Mouse (Mus musculus) lung, adult 10 weeks (tissue): ENCODE measurements around the gene Slitrk3. TPM values are rescaled to one million over a fixed set of nuclear protein-coding genes. Genes with fewer than 3 reads are reported as not detected.

Source experiments
- polyA plus RNA-seq: library from polyadenylated mRNA; stranded (reverse); fragments of 350-450 nt; fragmentation: Illumina TruSeq; extraction: RNeasy Lipid Tissue Mini Kit (QIAGEN cat#74804); gene quantifications from one replicate; pipeline ENCODE4 v1.2.3, GENCODE M21; 2014; ENCODE audit warnings: low read depth, low replicate concordance; ENCODE audit not compliant: insufficient read depth

Gene Slitrk3
- not detected for polyA plus RNA-seq

DNA sequence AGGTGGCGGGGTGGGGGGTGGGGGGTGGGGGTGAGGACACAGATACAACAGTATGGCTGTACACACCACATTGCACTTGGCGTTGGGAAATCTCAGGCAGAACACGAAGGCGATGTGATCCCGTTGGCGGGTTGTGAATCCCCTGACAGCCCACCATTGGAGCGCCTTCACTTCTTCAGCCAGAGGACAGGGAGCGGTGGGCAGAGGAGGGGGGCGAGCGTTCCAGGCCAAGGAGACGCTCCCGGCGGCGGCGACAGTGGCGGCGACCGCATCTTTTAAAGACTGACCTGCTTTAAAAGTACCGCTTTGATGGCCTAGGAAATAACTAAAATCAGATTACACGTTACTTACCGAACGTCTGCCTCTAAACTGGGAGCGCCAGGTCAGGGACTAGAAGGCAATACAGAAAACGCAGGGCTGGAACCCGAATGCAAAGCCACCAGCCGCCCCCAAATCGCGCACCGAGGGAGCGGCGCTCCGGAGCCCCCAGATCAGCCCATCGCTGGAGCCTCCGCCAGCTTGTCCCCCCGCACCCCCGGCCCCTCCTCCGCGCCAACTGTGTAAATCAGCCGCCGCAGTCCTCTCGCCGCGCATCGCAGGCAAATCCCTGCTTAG, at the start of gene Slitrk3:
Gene Slitrk3, minus strand, starts transcription at position 607 of the 615 bp plus-strand sequence.

Other genes with a start within 250 kb of the Slitrk3 start
- gene Sis, start 89.9 kb downstream of the Slitrk3 start, polyA plus RNA-seq, result not detected